Mouse (Mus musculus): ENCODE measurements around the gene Dnajb8. TPM values are rescaled to one million over a fixed set of nuclear protein-coding genes. Genes with fewer than 3 reads are reported as not detected.

Gene Dnajb8
- not detected in 2 replicates for polyA plus RNA-seq (2015; fragmentation: Nextera tagmentation; extraction: Ambion mirVana)

DNA sequence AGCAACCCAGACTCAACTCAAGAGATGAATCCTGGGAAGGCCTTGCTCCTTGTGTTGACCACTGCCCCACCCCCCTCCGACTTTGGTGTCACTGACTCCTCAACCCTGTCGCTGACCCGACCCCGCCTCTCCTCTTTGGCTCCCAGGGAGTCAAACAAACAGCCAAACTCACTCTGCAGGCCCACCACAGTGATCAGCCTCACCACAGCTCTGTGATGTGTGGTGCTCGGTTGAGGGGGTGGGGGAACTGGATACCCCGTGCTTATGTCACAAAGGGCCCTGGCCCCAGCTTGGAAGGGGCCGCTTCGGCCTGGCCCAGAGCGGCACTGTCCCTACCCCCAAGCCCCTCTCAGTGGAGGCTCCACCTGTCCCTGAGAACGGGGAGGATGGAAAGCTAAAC lies at the start of gene Dnajb8:
Gene Dnajb8 (plus strand): TSS at position 301 of the 400 bp plus-strand sequence.
- no peak for ATAC-seq (ENCODE audit: insufficient read depth)
- peaks cover 4% of the 10 kb centered on the region; the same call in 1 of the 2 replicates for H3K4me1 ChIP-seq (replicated peaks)
- H3K36me3 ChIP-seq (replicated peaks): no peaks in the 10 kb centered on the region
- H3K9ac ChIP-seq: no peak within 1 kb of the TSS
- no peak within 1 kb of the TSS for H3K27ac ChIP-seq (replicated peaks)
- 61% methylated on average over 10 of the region's 10 CpGs for WGBS (ENCODE audit: insufficient replicate concordance)
- H3K4me2 ChIP-seq: no peak within 1 kb of the TSS
- no peak within 1 kb of the TSS for H3K4me3 ChIP-seq (replicated peaks)
- H3K9me3 ChIP-seq (replicated peaks): no peaks in the 10 kb centered on the region
- peaks cover 35% of the 10 kb centered on the region for H3K27me3 ChIP-seq

DNA sequence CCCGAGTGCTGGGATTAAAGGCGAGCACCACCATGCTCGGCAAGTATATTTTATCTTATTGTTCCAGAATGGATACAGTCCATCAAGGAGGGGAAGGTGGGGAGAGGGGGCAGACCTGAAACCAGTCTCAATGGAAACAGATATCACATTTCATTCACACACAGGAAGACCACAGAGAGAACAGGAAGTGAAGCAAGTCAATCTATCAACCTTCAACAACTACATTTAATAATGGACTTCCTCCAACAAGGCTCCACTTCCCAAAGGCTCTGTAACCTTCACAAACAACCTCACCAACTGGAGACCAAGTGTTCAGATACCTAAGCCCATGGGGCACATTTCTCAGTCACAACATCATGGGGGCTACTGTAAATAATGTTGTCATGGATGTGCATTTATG lies 47.9 kb upstream of the Dnajb8 start:
- Histone ChIP-seq H3K36me3 (replicated peaks) (no peaks in the 10 kb centered on the region), H3K27ac (replicated peaks) (no peak overlapping the region), H3K4me1 (replicated peaks) (no peaks in the 10 kb centered on the region), H3K4me2 (no peak overlapping the region), H3K4me3 (replicated peaks) (no peak overlapping the region), H3K9me3 (replicated peaks) (no peaks in the 10 kb centered on the region), H3K9ac (no peak overlapping the region), H3K27me3 (no peaks in the 10 kb centered on the region)
- ATAC-seq (ENCODE audit: insufficient read depth): no peak
- 71% methylated on average over 3 of the region's 3 CpGs for WGBS (ENCODE audit: insufficient replicate concordance)

DNA sequence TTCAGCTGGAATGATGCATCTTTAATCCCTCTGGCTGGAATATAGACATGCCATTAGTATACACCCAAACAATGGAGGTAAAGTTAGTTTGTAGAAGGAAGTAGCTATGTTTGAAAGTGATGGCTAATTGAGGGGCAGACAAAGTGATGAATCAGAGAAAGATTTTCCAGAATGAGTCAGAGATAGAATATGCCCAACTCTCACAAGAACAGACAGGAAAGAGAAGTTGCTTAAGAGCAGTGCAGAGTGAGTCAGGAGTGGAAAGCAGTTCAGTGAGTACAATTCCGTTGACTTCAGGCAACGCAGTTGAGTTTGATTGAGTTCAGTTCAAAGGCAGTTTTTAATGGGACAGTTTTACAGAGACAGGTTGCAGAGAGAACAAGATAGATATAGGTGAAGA lies 47.4 kb upstream of the Dnajb8 start:
- H3K36me3 ChIP-seq (replicated peaks): no peaks in the 10 kb centered on the region
- no peaks in the 10 kb centered on the region for H3K9me3 ChIP-seq (replicated peaks)
- no peaks in the 10 kb centered on the region for H3K4me1 ChIP-seq (replicated peaks)
- no peak overlapping the region for H3K4me3 ChIP-seq (replicated peaks)
- ATAC-seq (ENCODE audit: insufficient read depth): no peak
- H3K27ac ChIP-seq (replicated peaks): no peak overlapping the region
- H3K9ac ChIP-seq: no peak overlapping the region
- no peak overlapping the region for H3K4me2 ChIP-seq
- 77% methylated on average over 2 of the region's 2 CpGs for whole genome bisulfite sequencing (ENCODE audit: insufficient replicate concordance)
- no peaks in the 10 kb centered on the region for H3K27me3 ChIP-seq

DNA sequence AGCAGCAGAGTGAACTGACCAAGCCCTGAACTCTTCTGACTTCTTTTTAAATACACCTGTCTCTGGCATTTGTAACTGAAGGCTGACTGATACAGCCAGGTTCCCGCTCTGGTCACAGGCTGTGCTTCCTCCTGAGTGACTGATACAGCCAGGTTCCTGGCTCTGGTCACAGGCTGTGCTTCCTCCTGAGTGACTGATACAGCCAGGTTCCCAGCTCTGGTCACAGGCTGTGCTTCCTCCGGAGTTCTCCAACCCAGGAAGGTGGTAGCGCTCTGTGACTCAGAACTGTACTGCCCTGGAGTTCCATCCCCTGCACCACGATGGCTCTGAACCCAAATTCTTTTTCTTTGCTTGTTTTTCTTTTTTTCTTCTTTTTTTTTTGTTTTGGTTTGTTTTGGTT lies 37.4 kb upstream of the Dnajb8 start:
- peaks cover 39% of the 10 kb centered on the region for H3K27me3 ChIP-seq
- H3K4me1 ChIP-seq (replicated peaks): peaks cover 6% of the 10 kb centered on the region
- H3K9me3 ChIP-seq (replicated peaks): no peaks in the 10 kb centered on the region
- no peak for ATAC-seq (ENCODE audit: insufficient read depth)
- H3K9ac ChIP-seq: no peak overlapping the region
- no peak overlapping the region for H3K27ac ChIP-seq (replicated peaks)
- no peaks in the 10 kb centered on the region for H3K36me3 ChIP-seq (replicated peaks)
- no peak overlapping the region for H3K4me3 ChIP-seq (replicated peaks)
- H3K4me2 ChIP-seq: no peak overlapping the region
- WGBS (ENCODE audit: insufficient replicate concordance): 36% methylated on average over 4 of the region's 4 CpGs

DNA sequence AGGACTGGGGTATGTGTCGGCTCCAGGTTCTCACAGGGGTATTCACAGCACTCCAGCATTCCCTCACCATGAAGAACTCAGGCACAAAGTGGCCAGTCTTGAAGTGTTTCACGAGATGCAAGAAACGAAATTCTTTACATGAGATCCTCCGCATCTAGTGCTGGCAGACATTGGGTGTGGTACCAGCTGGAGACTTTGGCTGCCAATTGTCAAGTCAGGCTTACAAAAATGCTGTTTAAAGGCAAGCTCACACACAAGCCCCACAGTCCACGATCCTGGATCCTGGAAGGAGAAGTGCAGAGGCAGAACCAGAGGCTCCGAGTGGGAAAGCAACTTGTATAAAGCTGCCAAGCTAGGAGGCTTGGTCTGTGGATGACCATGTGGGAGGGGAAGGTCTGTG lies 33.9 kb upstream of the Dnajb8 start:
- H3K4me3 ChIP-seq (replicated peaks): no peak overlapping the region
- H3K4me1 ChIP-seq (replicated peaks): peaks cover 30% of the 10 kb centered on the region
- H3K27me3 ChIP-seq: peaks cover 74% of the 10 kb centered on the region
- 58% methylated on average over 6 of the region's 6 CpGs for WGBS (ENCODE audit: insufficient replicate concordance)
- no peaks in the 10 kb centered on the region for H3K36me3 ChIP-seq (replicated peaks)
- no peak overlapping the region for H3K4me2 ChIP-seq
- ATAC-seq (ENCODE audit: insufficient read depth): no peak
- H3K9ac ChIP-seq: no peak overlapping the region
- H3K9me3 ChIP-seq (replicated peaks): no peaks in the 10 kb centered on the region
- no peak overlapping the region for H3K27ac ChIP-seq (replicated peaks)

DNA sequence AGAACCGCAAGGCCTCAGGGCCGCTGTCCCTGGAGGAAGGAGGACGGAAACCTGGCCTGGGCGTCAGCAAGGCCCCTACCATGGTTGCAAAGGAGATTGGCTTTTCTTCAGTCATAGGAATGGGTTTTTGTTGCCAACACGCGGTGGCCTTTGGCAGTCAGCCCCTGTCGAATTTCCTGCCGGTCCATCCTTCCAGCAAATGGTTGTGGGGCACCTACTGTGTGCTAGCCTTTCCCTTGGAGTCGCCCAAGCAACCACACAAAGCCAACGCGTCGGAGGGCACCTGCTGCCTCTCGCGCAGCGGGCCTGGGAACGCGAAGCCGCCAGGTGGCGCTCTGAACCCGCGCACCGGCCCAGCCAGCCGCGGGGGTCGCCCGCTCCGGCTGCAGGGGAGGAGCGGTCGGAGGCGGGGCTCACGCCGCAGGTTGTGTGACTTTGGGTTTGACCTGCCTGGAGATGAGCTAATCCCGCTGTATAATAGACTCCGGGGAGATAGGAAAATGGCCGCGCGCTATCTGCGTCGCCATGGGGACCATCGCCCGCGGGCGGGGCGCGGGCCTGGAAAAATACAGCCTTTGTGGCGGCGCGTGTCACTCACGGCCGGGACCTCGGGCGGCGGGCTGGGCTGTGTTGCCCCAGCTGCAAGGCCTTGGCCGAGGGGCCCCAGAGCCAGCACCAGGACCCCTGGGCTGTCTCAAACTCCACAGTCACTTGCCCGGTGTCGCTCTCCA lies 32.6 kb upstream of the Dnajb8 start:
- peak; percentile 68 for ATAC-seq (ENCODE audit: insufficient read depth)
- H3K36me3 ChIP-seq (replicated peaks): no peaks in the 10 kb centered on the region
- H3K27me3 ChIP-seq: peaks cover 87% of the 10 kb centered on the region

DNA sequence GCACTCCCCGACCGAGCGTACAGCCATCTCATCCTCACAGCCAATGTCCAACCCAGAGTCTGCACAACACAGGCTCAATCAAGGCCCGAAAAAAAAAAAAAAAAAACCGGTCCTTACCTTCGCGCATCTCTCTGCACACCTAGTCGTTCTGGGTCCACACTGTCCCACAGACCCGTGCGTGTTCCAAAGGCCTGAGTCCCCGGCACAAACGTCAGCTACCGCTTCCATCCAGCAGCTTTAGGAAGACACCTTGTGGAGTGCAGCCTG lies 32.1 kb upstream of the Dnajb8 start:
- 10% methylated on average over 13 of the region's 13 CpGs for WGBS (ENCODE audit: insufficient replicate concordance)
- H3K27me3 ChIP-seq: peaks cover 92% of the 10 kb centered on the region
- peak overlapping the region; percentile 80 for H3K4me2 ChIP-seq
- H3K36me3 ChIP-seq (replicated peaks): no peaks in the 10 kb centered on the region
- H3K27ac ChIP-seq (replicated peaks): no peak overlapping the region
- H3K9me3 ChIP-seq (replicated peaks): no peaks in the 10 kb centered on the region
- ATAC-seq (ENCODE audit: insufficient read depth): no peak
- H3K4me1 ChIP-seq (replicated peaks): peaks cover 43% of the 10 kb centered on the region
- peak overlapping the region; percentile 64 for H3K4me3 ChIP-seq (replicated peaks)
- H3K9ac ChIP-seq: 0 out of 2 replicates have a peak overlapping the region, but pooled peaks have one; percentile 32

More for the DNA sequence above, 32.6 kb upstream of the Dnajb8 start:
- Histone ChIP-seq H3K4me2 (peak overlapping the region; percentile 80), H3K4me1 (replicated peaks) (peaks cover 43% of the 10 kb centered on the region), H3K9ac (0 out of 2 replicates have a peak overlapping the region, but pooled peaks have one; percentile 32), H3K4me3 (replicated peaks) (peak overlapping the region; percentile 64), H3K9me3 (replicated peaks) (no peaks in the 10 kb centered on the region), H3K27ac (replicated peaks) (no peak overlapping the region)
- WGBS (ENCODE audit: insufficient replicate concordance): 2% methylated on average over 56 of the region's 56 CpGs

DNA sequence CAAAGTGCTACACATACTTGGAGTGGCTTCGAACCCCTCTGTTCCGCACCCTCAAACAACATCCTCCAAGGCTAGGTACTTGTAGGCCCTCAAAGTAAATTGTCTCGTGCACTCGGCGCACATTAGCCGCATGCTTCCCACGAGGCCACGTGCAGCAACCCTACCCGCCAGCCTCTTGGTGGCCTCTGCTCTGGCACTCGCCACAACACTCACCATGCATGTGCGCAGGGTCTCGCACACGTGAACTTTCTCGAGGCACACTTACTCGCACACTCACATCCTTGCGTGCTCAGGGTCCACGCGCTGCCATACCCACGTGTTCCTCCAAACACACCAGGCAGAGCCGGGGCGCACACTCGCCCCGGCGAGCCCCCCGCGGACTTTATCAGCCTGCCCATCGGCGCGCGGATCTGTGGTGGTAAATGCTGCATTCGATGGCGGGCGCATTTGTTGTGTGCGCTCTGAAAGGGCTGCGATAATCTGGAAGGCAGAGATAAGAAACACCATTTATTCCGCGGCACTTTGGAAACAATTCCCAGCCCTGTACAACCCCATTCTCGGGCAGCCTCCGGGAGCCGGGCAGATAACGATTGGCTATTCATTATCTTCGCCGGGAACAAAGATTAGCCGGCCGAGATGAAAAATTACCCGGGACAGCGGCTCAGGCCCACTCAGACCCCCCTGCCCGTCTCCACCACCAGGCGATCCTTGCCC lies 31.6 kb upstream of the Dnajb8 start:
- Histone ChIP-seq H3K4me1 (replicated peaks) (peaks cover 43% of the 10 kb centered on the region), H3K9me3 (replicated peaks) (no peaks in the 10 kb centered on the region), H3K4me3 (replicated peaks) (peak overlapping the region; percentile 64; the same call in 1 of the 2 replicates), H3K27me3 (peaks cover 97% of the 10 kb centered on the region), H3K27ac (replicated peaks) (no peak overlapping the region), H3K9ac (no peak overlapping the region), H3K4me2 (peak overlapping the region; percentile 80), H3K36me3 (replicated peaks) (no peaks in the 10 kb centered on the region)
- no peak for ATAC-seq (ENCODE audit: insufficient read depth)
- 11% methylated on average over 49 of the region's 49 CpGs for WGBS (ENCODE audit: insufficient replicate concordance)

DNA sequence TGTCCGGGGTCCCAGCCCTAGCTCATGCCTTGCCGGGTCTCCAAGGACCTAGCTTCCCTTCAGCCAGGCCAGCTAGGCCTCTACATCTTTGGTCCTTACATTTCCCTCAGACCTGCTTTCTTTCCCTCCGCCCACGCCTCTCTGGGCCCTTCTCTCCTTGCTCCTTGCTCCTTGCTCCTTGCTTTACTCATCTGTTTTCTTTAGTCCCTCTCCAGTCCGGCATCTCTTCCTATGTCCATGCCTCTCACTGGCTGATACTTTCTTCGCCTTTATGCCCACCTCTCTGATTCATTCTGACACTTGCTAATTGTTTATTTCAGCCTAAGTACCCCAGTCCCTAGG lies 31.1 kb upstream of the Dnajb8 start:
- no peaks in the 10 kb centered on the region for H3K9me3 ChIP-seq (replicated peaks)
- H3K27me3 ChIP-seq: peaks cover 97% of the 10 kb centered on the region
- ATAC-seq (ENCODE audit: insufficient read depth): no peak
- no peak overlapping the region for H3K4me3 ChIP-seq (replicated peaks)
- H3K4me2 ChIP-seq: no peak overlapping the region
- H3K9ac ChIP-seq: no peak overlapping the region
- peaks cover 43% of the 10 kb centered on the region for H3K4me1 ChIP-seq (replicated peaks)
- H3K27ac ChIP-seq (replicated peaks): no peak overlapping the region
- H3K36me3 ChIP-seq (replicated peaks): no peaks in the 10 kb centered on the region
- 42% methylated on average over 6 of the region's 6 CpGs for WGBS (ENCODE audit: insufficient replicate concordance)

DNA sequence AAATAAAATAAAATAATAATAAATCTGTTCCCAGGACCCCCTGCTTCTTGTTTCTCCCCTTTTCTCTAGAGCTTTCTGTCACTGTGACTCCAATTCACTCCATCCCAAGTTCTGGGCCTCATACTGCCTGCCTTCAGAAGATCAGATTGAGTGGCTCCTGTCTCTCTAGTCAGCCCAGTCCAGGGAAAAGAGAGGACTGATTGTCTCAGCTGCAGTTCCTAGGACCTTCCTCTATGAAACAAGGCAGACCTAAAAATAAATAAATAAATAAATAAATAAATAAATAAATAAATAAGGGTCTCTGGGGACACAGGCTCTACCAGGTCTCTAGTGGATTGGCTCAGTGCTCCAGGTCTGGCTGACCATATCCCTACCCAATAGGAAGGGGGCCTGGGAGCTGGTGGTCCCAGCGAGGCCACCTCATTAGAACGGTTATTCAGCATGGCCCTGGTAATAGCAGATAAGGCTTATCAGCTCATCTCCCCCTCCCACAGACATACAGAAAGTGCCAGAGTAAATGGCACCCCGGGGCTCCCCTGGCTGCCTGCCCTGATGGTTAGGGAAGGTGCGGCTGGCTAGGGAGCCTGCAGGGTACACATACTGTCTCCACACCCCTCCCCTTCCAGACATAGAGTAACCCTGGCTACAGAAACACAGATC lies 30.5 kb upstream of the Dnajb8 start:
- Histone ChIP-seq H3K4me2 (no peak overlapping the region), H3K9ac (no peak overlapping the region), H3K27me3 (peaks cover 98% of the 10 kb centered on the region), H3K9me3 (replicated peaks) (no peaks in the 10 kb centered on the region), H3K27ac (replicated peaks) (no peak overlapping the region), H3K4me3 (replicated peaks) (no peak overlapping the region), H3K36me3 (replicated peaks) (no peaks in the 10 kb centered on the region), H3K4me1 (replicated peaks) (peaks cover 45% of the 10 kb centered on the region)
- no peak for ATAC-seq (ENCODE audit: insufficient read depth)
- 10% methylated on average over 4 of the region's 4 CpGs for WGBS (ENCODE audit: insufficient replicate concordance)

DNA sequence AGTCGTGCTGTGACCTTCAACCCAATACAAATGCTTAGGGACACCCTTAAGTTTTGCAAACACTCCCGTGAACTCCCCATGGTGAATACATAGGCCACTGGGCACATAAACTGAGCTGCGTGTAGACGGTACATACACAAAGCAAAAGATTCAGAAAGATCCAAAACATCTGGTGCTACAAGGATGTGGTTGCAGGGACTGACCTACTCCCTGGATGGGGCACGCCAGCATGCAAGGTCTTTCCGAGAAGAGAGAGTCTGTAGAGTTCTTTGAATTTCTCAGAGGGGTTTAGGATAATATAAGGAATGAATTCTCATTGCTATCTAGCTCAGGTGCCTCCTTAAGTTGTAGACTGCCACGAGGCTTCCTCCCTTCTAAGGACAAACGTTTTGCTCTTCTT lies 29.3 kb upstream of the Dnajb8 start:
- no peaks in the 10 kb centered on the region for H3K36me3 ChIP-seq (replicated peaks)
- H3K9ac ChIP-seq: no peak overlapping the region
- ATAC-seq (ENCODE audit: insufficient read depth): no peak
- H3K27ac ChIP-seq (replicated peaks): no peak overlapping the region
- no peak overlapping the region for H3K4me3 ChIP-seq (replicated peaks)
- 31% methylated on average over 8 of the region's 8 CpGs for WGBS (ENCODE audit: insufficient replicate concordance)
- H3K4me2 ChIP-seq: no peak overlapping the region
- peaks cover 57% of the 10 kb centered on the region for H3K4me1 ChIP-seq (replicated peaks)
- peaks cover 100% of the 10 kb centered on the region for H3K27me3 ChIP-seq
- no peaks in the 10 kb centered on the region for H3K9me3 ChIP-seq (replicated peaks)
